Mouse (Mus musculus): Measurements from ENCODE around the gene Lipe. TPM values are rescaled to one million over a fixed set of nuclear protein-coding genes. Genes with fewer than 3 reads are reported as not detected.

The Lipe gene
- total RNA-seq, 2 experiments from 2014 or later: 7.5 to 7.8 TPM

GRCm38 (mm10) chr7:25391856-25392453, 6.6 kb downstream of the Lipe start:
- no peak for TF ChIP-seq CTCF (IDR thresholded peaks at IDR 0.05)
- Histone ChIP-seq H3K27ac (no peak overlapping the region), H3K4me3 (no peak overlapping the region)
- no peak for DNase-seq (ENCODE audit: extremely low spot score in 1 of 2, low spot score in 2 of 2)
- intact Hi-C loops (cut with DNase I): no loop called here

- DNase-seq (ENCODE audit: extremely low spot score in 1 of 2, low spot score in 2 of 2): no peak
- no peak overlapping the region for H3K4me3 ChIP-seq
- intact Hi-C loops (cut with DNase I): no loop called here
- H3K27ac ChIP-seq: peak overlapping the region; percentile 45; the same call in 1 of the 2 replicates
- TF ChIP-seq CTCF (IDR thresholded peaks at IDR 0.05): no peak
Observed at GRCm38 (mm10) chr7:25390986-25391385, 7.5 kb downstream of the Lipe start.

GRCm38 (mm10) chr7:25390054-25390770, 8.3 kb downstream of the Lipe start:
- no peak overlapping the region for H3K4me3 ChIP-seq
- DNase-seq (ENCODE audit: extremely low spot score in 1 of 2, low spot score in 2 of 2): no peak
- no peak for TF ChIP-seq CTCF (IDR thresholded peaks at IDR 0.05)
- peak overlapping the region; percentile 54; the same call in 1 of the 2 replicates for H3K27ac ChIP-seq
- intact Hi-C loops (cut with DNase I): no loop called here

GRCm38 (mm10) chr7:25388916-25389315, 9.6 kb downstream of the Lipe start:
- intact Hi-C loops (cut with DNase I): no loop called here
- H3K4me3 ChIP-seq: no peak overlapping the region
- TF ChIP-seq CTCF (IDR thresholded peaks at IDR 0.05): no peak
- peak overlapping the region; percentile 54 for H3K27ac ChIP-seq
- no peak for DNase-seq (ENCODE audit: extremely low spot score in 1 of 2, low spot score in 2 of 2)

GRCm38 (mm10) chr7:25387811-25388440, 10.6 kb downstream of the Lipe start:
- no peak for TF ChIP-seq CTCF (IDR thresholded peaks at IDR 0.05)
- H3K27ac ChIP-seq: peak overlapping the region; percentile 32; the same call in 1 of the 2 replicates
- H3K4me3 ChIP-seq: peak overlapping the region; percentile 4; the same call in 1 of the 2 replicates
- DNase-seq (ENCODE audit: extremely low spot score in 1 of 2, low spot score in 2 of 2): no peak
- intact Hi-C loops (cut with DNase I): no loop called here

GRCm38 (mm10) chr7:25385850-25386555, 12.5 kb downstream of the Lipe start:
- intact Hi-C loops (cut with DNase I): no loop called here
- TF ChIP-seq CTCF (IDR thresholded peaks at IDR 0.05): no peak
- Histone ChIP-seq H3K27ac (peak overlapping the region; percentile 73), H3K4me3 (no peak overlapping the region)
- DNase-seq (ENCODE audit: extremely low spot score in 1 of 2, low spot score in 2 of 2): no peak

GRCm38 (mm10) chr7:25385259-25385658, 13.3 kb downstream of the Lipe start:
- TF ChIP-seq CTCF (IDR thresholded peaks at IDR 0.05): no peak
- intact Hi-C loops (cut with DNase I): no loop called here
- DNase-seq (ENCODE audit: extremely low spot score in 1 of 2, low spot score in 2 of 2): no peak
- Histone ChIP-seq H3K4me3 (no peak overlapping the region), H3K27ac (no peak overlapping the region; the same call in 1 of the 2 replicates)

- no peak for DNase-seq (ENCODE audit: extremely low spot score in 1 of 2, low spot score in 2 of 2)
- Histone ChIP-seq H3K4me3 (no peak overlapping the region), H3K27ac (no peak overlapping the region)
- intact Hi-C loops (cut with DNase I): no loop called here
- TF ChIP-seq CTCF (IDR thresholded peaks at IDR 0.05): no peak
Observed at GRCm38 (mm10) chr7:25384818-25385217, 13.7 kb downstream of the Lipe start.

GRCm38 (mm10) chr7:25384318-25384717, 14.2 kb downstream of the Lipe start:
- no peak overlapping the region for H3K27ac ChIP-seq
- intact Hi-C loops (cut with DNase I): no loop called here
- TF ChIP-seq CTCF (IDR thresholded peaks at IDR 0.05): no peak
- no peak for DNase-seq (ENCODE audit: extremely low spot score in 1 of 2, low spot score in 2 of 2)
- no peak overlapping the region for H3K4me3 ChIP-seq

GRCm38 (mm10) chr7:25383891-25384290, 14.6 kb downstream of the Lipe start:
- H3K27ac ChIP-seq: no peak overlapping the region
- intact Hi-C loops (cut with DNase I): no loop called here
- no peak for DNase-seq (ENCODE audit: extremely low spot score in 1 of 2, low spot score in 2 of 2)
- TF ChIP-seq CTCF (IDR thresholded peaks at IDR 0.05): no peak
- no peak overlapping the region for H3K4me3 ChIP-seq

- DNase-seq (ENCODE audit: extremely low spot score in 1 of 2, low spot score in 2 of 2): no peak
- H3K27ac ChIP-seq: no peak overlapping the region
- TF ChIP-seq CTCF (IDR thresholded peaks at IDR 0.05): no peak
- intact Hi-C loops (cut with DNase I): no loop called here
- no peak overlapping the region for H3K4me3 ChIP-seq
Observed at GRCm38 (mm10) chr7:25383385-25383784, 15.1 kb downstream of the Lipe start.

- Histone ChIP-seq H3K4me3 (no peak overlapping the region), H3K27ac (no peak overlapping the region)
- intact Hi-C loops (cut with DNase I): no loop called here
- no peak for DNase-seq (ENCODE audit: extremely low spot score in 1 of 2, low spot score in 2 of 2)
- TF ChIP-seq CTCF (IDR thresholded peaks at IDR 0.05): no peak
Observed at GRCm38 (mm10) chr7:25382541-25382940, 16.0 kb downstream of the Lipe start.
